Mouse (Mus musculus) heart, embryonic 13.5 days (tissue): Measurements from ENCODE around the gene Muc5b. TPM values are rescaled to one million over a fixed set of nuclear protein-coding genes. Genes with fewer than 3 reads are reported as not detected.

ENCODE experiments used
- ATAC-seq: fragments of 200-750 bp; cut with Nextera tagmentation; 2 replicates; pipeline ENCODE4 v1.8.0; 2017; ENCODE audit warnings: moderate TSS enrichment; ENCODE audit not compliant: insufficient number of reproducible peaks, low FRiP score, low TSS enrichment; ENCODE audit errors: extremely low read depth
- H3K27ac ChIP-seq: fragments of 300-500 bp; sonication (generic); replicated peaks from 2 replicates; pipeline ENCODE4 v1.5.1; 2015; ENCODE audit warnings: moderate library complexity, mild to moderate bottlenecking, inconsistent platforms
- H3K27me3 ChIP-seq: fragments of 300-500 bp; sonication (generic); replicated peaks from 2 replicates; pipeline ENCODE4 v1.6.1; 2015; ENCODE audit warnings: mild to moderate bottlenecking, inconsistent platforms
- H3K36me3 ChIP-seq: fragments of 300-500 bp; sonication (generic); 2 replicates; pipeline ENCODE4 v1.6.1; 2015; ENCODE audit warnings: mild to moderate bottlenecking, inconsistent platforms
- H3K4me1 ChIP-seq: fragments of 300-500 bp; sonication (generic); 2 replicates; pipeline ENCODE4 v1.6.1; 2015; ENCODE audit warnings: inconsistent platforms
- H3K4me2 ChIP-seq: fragments of 300-500 bp; sonication (generic); 2 replicates; pipeline ENCODE4 v1.6.1; 2015; ENCODE audit warnings: inconsistent platforms, mild to moderate bottlenecking, moderate library complexity
- H3K4me3 ChIP-seq: fragments of 300-500 bp; sonication (generic); 2 replicates; pipeline ENCODE4 v1.5.1; 2015; ENCODE audit warnings: moderate library complexity, mild to moderate bottlenecking, inconsistent platforms
- H3K9ac ChIP-seq: fragments of 300-500 bp; sonication (generic); 2 replicates; pipeline ENCODE4 v1.6.1; 2015; ENCODE audit warnings: inconsistent platforms, mild to moderate bottlenecking, moderate library complexity
- H3K9me3 ChIP-seq: fragments of 300-500 bp; sonication (generic); 2 replicates; pipeline ENCODE4 v1.6.1; 2016; ENCODE audit warnings: inconsistent platforms
- WGBS: fragments of 180-500 bp; shearing (Covaris S2); methylation state at CpG from one replicate; pipeline ENCODE4 v1.1.7; 2015; ENCODE audit warnings: mixed read lengths; 5-methylcytosine and 5-hydroxymethylcytosine counted together
- polyA plus RNA-seq: library from polyadenylated mRNA; unstranded; fragments of >200 nt; fragmentation: Nextera tagmentation; extraction: Ambion mirVana; gene quantifications from 2 replicates; pipeline ENCODE4 v1.2.1, GENCODE M21; 2015

The Muc5b gene
- polyA plus RNA-seq, 1 experiment from 2014 or later = 0.05 TPM

DNA sequence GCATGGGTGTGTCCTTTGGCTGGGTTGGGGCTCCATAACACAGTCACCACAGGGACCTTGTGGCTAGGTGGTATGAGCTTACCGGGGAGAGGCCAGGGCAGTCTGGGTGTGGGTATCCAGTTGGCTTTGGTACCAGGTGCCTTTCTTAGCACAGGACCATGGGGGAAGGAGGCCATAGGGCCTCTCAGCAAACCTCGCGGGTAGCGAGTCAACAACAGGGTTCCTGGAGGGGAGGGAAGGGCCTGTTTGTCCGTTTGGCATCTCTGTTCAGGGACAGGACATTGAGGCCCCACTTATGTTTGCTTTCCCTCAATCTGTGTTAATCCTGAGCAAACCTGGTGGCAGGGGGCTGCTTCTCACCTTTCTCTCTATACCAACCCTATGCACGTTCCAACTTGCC lies 15.2 kb upstream of the Muc5b start:
- Histone ChIP-seq H3K9me3 (no peaks in the 10 kb centered on the region), H3K4me3 (no peak overlapping the region), H3K9ac (no peak overlapping the region), H3K27me3 (peaks cover 17% of the 10 kb centered on the region), H3K4me2 (no peak overlapping the region), H3K27ac (no peak overlapping the region), H3K4me1 (no peaks in the 10 kb centered on the region), H3K36me3 (no peaks in the 10 kb centered on the region)
- 81% methylated on average over 6 of the region's 6 CpGs for WGBS
- ATAC-seq = no peak

DNA sequence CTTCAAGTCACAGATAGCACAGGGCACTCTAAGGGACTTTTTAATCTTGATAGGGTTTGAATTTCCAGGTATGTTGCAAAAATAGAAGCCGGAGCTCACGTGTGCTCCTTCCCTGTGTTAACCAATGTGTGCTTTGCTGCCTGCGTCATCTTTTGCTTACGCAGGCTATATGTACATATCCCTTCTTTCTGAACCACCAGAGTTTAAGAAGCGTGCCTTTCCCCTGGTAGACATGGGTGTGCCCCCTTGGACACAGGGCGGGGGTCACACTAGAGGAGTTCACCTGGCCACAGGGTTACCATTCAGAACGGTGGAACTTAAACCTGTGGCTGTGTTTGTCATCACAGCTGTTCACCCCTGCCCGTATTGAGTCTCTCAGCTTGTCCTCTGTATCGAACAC lies 14.5 kb upstream of the Muc5b start:
- Histone ChIP-seq H3K4me3 (no peak overlapping the region), H3K36me3 (no peaks in the 10 kb centered on the region), H3K4me2 (no peak overlapping the region), H3K9me3 (no peaks in the 10 kb centered on the region), H3K4me1 (no peaks in the 10 kb centered on the region), H3K27me3 (peaks cover 17% of the 10 kb centered on the region), H3K9ac (no peak overlapping the region), H3K27ac (no peak overlapping the region)
- no peak for ATAC-seq
- 79% methylated on average over 9 of the region's 9 CpGs for WGBS

DNA sequence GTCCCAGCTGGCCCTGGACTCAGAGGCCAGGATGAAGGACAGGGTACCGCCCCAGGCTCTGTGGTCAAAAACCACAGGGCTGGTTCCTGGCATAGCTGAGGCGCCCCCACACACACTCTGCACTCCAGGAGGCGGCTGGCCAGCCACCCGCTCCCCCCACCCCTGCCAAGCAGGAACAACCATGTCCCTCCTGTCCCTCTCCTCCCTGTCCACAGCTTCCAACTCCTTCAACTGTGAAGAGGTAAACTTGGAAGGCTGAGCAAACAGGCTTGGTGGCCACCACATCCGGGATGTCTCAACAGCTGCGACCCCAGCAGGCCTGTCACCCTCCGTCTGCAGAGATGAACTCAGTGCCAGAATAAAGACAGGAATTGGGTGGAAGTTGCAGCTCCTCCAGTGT lies 2.9 kb upstream of the Muc5b start:
- H3K27ac ChIP-seq = peak overlapping the region; percentile 56
- ATAC-seq = no peak
- WGBS = 69% methylated on average over 7 of the region's 7 CpGs

DNA sequence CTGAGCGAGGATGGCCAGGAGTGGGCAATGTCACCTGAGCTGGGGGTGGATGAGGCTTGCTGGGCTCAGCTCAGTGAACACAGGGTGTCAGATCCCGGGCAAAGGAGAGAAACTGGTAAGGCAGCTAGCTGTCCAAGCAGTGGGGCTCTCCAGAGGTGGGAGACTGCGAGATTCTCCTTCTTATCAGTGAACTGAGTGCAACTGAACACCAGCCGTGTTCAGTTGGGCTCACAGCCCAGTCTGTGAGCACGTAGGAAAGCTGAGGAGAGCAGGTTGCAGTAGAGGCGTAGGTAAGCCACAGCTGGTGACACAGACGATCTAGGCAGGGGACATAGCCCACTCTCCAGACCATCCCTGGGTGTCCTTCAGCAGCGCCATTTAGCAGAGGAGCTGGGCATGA lies 2.4 kb upstream of the Muc5b start:
- 0 out of 2 replicates have a peak overlapping the region, but pooled peaks have one; percentile 33 for H3K9ac ChIP-seq
- WGBS = 37% methylated on average over 8 of the region's 8 CpGs
- H3K27ac ChIP-seq = peak overlapping the region; percentile 56
- H3K4me3 ChIP-seq = no peak overlapping the region
- no peak overlapping the region for H3K4me2 ChIP-seq
- peaks cover 9% of the 10 kb centered on the region for H3K27me3 ChIP-seq
- H3K9me3 ChIP-seq = no peaks in the 10 kb centered on the region
- H3K4me1 ChIP-seq = peaks cover 46% of the 10 kb centered on the region
- H3K36me3 ChIP-seq = no peaks in the 10 kb centered on the region
- ATAC-seq = no peak

More for the DNA sequence above, 2.9 kb upstream of the Muc5b start:
- H3K4me1 ChIP-seq = peaks cover 42% of the 10 kb centered on the region
- no peak overlapping the region for H3K4me3 ChIP-seq
- H3K4me2 ChIP-seq = no peak overlapping the region
- 0 out of 2 replicates have a peak overlapping the region, but pooled peaks have one; percentile 33 for H3K9ac ChIP-seq
- peaks cover 9% of the 10 kb centered on the region for H3K27me3 ChIP-seq
- H3K9me3 ChIP-seq = no peaks in the 10 kb centered on the region
- H3K36me3 ChIP-seq = no peaks in the 10 kb centered on the region

DNA sequence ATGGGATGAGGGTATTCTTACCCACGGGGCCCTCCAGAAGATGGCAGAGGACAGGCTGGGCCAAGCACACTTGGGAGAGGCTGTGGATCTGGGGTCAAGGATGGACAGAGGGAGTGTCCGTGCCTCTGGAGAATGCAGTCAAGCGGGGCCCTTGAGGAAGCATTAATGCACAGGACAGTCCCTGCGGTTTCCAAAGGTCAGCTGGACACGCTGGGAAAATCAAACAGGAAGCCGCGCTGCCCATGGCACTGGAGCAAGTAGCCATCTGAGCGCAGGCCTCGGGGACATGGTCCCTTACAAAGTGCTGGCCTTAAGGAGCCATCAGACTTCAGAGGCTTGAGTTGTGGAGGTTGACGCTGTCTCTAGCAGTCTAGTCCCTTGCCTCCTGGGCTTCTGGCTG lies 1.5 kb downstream of the Muc5b start:
- Histone ChIP-seq H3K4me3 (no peak overlapping the region), H3K9ac (no peak overlapping the region), H3K4me2 (no peak overlapping the region), H3K4me1 (peaks cover 46% of the 10 kb centered on the region), H3K9me3 (no peaks in the 10 kb centered on the region), H3K27me3 (peaks cover 30% of the 10 kb centered on the region), H3K36me3 (no peaks in the 10 kb centered on the region), H3K27ac (no peak overlapping the region)
- 79% methylated on average over 10 of the region's 10 CpGs for WGBS
- no peak for ATAC-seq

DNA sequence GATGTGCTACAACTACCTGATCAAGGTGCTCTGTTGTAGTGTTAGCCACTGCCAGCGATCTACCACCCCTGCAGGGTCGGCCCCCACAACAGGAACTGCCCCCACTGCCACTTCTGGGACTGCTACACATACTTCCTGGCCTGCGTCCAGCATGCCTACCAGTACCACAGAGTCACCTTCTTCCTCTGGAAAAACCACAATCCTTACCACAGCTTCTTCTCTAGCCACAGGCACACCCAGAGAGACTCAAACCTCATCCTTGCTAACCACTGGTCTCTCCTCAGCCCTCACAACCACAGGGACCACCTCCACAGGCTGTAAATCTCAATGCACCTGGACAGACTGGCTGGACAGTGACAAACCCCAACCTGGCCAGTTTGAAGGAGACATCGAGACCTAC lies 22.2 kb downstream of the Muc5b start:
- H3K4me3 ChIP-seq = no peak overlapping the region
- no peak overlapping the region for H3K9ac ChIP-seq
- no peaks in the 10 kb centered on the region for H3K9me3 ChIP-seq
- ATAC-seq = no peak
- no peak overlapping the region for H3K27ac ChIP-seq
- H3K4me1 ChIP-seq = no peaks in the 10 kb centered on the region
- H3K36me3 ChIP-seq = no peaks in the 10 kb centered on the region
- WGBS = 81% methylated on average over 4 of the region's 4 CpGs
- no peak overlapping the region for H3K4me2 ChIP-seq
- H3K27me3 ChIP-seq = no peaks in the 10 kb centered on the region

DNA sequence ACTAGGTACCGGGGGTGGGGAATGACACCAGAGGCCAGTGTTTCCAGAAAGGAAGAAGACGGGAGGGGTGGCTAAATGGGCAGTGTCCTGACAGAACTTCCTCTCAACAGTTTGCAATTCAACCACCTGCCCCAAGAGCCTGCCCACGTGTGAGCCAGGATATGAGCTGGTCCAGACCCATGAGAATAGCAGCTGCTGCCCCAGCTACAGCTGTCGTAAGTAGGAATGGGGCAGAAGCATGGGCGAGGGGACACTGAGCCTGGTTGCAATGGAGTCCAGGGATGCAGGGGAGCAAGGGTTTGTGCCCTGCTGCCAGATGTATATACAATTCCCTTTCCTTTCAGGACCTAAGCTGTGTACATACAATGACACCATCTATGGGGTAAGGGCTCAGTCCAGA lies 30.8 kb downstream of the Muc5b start:
- H3K4me2 ChIP-seq = no peak overlapping the region
- no peak for ATAC-seq
- no peak overlapping the region for H3K9ac ChIP-seq
- no peak overlapping the region for H3K27ac ChIP-seq
- peaks cover 29% of the 10 kb centered on the region for H3K36me3 ChIP-seq
- no peaks in the 10 kb centered on the region for H3K27me3 ChIP-seq
- WGBS = 67% methylated on average over 5 of the region's 5 CpGs
- H3K9me3 ChIP-seq = no peaks in the 10 kb centered on the region
- H3K4me3 ChIP-seq = no peak overlapping the region
- no peaks in the 10 kb centered on the region for H3K4me1 ChIP-seq

DNA sequence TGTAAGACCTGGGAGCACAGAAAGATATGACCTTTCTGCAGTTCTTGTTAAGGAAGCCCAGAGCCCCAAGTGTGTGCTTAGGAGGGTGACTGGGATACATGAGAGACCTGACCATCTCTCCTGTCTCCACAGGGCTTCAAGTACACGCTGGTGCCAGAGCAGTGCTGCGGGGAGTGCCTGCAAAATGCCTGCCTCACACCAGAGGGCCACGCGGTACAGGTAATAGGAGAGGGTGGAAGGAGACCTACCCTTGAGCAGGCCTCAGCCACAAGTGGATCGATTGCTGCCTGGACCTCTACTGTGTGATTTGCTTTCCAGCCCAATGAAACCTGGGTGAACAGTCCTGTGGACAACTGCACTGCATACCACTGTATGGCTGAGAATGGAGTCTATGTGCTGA lies 31.7 kb downstream of the Muc5b start:
- no peak overlapping the region for H3K27ac ChIP-seq
- no peaks in the 10 kb centered on the region for H3K4me1 ChIP-seq
- no peak overlapping the region for H3K9ac ChIP-seq
- H3K9me3 ChIP-seq = no peaks in the 10 kb centered on the region
- H3K36me3 ChIP-seq = peaks cover 36% of the 10 kb centered on the region
- ATAC-seq = no peak
- no peak overlapping the region for H3K4me2 ChIP-seq
- 73% methylated on average over 5 of the region's 5 CpGs for WGBS
- no peaks in the 10 kb centered on the region for H3K27me3 ChIP-seq
- no peak overlapping the region for H3K4me3 ChIP-seq

DNA sequence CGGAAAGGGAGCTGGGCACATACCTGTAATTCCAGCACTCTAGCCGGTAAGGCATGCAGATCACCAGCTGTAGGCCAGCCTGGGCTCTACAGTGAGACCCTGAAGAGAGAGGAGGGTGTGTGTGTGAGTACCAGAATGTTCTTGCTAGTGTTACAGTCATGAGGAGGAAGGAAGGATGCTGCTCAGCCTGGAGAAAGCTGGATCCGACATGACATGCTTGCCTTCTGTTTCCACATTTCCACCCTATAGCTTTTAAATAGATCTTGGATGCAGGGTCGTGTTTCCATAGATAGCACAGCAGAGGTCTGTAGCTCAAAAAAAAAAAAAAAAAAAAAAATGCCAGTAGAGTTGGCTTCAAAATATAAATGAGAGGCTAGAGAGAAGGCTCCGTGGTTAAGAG lies 36.0 kb downstream of the Muc5b start:
- WGBS = 64% methylated on average over 5 of the region's 5 CpGs

DNA sequence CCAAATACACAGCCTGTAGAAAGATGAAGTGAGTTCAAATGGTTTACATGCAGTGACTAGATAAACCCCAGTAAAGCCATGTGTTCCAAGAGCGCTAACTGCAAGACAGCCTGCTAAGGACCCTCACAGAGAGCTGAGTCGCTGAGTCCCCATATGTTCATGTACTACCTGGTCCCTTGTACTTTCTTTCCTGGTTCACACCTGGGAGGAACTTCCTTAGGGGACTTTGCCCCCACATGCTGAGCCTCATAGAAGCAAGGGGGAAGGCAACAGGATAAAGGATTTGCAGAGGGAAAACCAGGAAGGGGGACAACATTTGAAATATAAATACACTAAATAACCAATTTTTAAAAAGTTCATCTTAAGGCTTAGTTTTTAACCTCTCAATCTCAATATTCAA lies 39.9 kb downstream of the Muc5b start:
- no peak overlapping the region for H3K27ac ChIP-seq
- peaks cover 74% of the 10 kb centered on the region for H3K36me3 ChIP-seq
- no peaks in the 10 kb centered on the region for H3K9me3 ChIP-seq
- no peak overlapping the region for H3K4me2 ChIP-seq
- H3K4me1 ChIP-seq = peaks cover 13% of the 10 kb centered on the region
- H3K4me3 ChIP-seq = no peak overlapping the region
- H3K9ac ChIP-seq = no peak overlapping the region
- WGBS = 84% methylated on average over 2 of the region's 2 CpGs
- no peaks in the 10 kb centered on the region for H3K27me3 ChIP-seq
- ATAC-seq = no peak

More for the DNA sequence above, 36.0 kb downstream of the Muc5b start:
- Histone ChIP-seq H3K4me1 (no peaks in the 10 kb centered on the region), H3K27ac (no peak overlapping the region), H3K9ac (no peak overlapping the region), H3K36me3 (peaks cover 59% of the 10 kb centered on the region), H3K27me3 (no peaks in the 10 kb centered on the region), H3K9me3 (no peaks in the 10 kb centered on the region), H3K4me3 (no peak overlapping the region), H3K4me2 (no peak overlapping the region)
- no peak for ATAC-seq

DNA sequence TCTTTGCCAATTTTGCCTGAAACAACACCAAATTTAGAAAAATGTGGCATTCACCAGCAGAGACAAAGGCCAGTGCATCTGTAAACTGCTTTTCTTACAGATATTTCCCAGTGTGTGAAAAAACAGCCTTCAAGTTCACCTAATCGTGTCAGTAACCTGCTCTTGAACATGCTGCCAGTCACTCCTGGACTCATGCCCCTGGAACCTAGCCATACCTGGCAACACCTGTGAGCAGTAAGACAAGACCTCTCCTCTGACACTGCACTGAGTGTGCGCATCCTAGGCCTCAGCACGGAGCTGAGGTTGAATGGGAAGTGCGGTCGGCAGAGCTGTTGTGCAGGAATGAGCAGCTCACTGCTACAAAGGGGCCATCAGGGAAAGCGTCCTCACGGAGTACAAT lies 53.3 kb downstream of the Muc5b start:
- no peak overlapping the region for H3K4me2 ChIP-seq
- H3K27me3 ChIP-seq = no peaks in the 10 kb centered on the region
- H3K4me1 ChIP-seq = peaks cover 35% of the 10 kb centered on the region
- H3K27ac ChIP-seq = no peak overlapping the region
- ATAC-seq = no peak
- H3K9me3 ChIP-seq = no peaks in the 10 kb centered on the region
- no peak overlapping the region for H3K4me3 ChIP-seq
- peaks cover 67% of the 10 kb centered on the region for H3K36me3 ChIP-seq
- WGBS = 91% methylated on average over 7 of the region's 7 CpGs
- no peak overlapping the region for H3K9ac ChIP-seq

DNA sequence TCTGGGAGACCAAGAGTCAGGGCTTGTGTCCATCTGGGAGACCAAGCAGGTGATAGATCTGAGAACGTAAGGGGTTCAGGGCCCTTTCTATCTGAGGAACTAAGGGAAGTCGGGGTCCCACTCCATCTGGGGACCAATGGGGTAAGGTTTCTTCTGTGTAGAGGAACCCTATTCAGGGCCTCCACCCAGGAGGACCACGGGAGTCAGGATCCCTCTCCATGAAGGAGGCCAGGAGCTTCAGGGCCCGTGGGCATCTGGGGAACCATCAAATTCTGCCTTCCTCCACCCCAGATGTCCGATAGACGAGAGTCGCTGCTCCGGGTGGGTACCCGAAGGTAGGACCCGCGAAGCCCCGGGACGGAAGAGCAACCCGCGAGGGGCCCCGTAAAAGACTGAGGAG lies 63.0 kb downstream of the Muc5b start:
- Histone ChIP-seq H3K27me3 (peaks cover 36% of the 10 kb centered on the region), H3K36me3 (no peaks in the 10 kb centered on the region), H3K9me3 (peaks cover 4% of the 10 kb centered on the region; the same call in 1 of the 2 replicates), H3K9ac (peak overlapping the region; percentile 98), H3K4me3 (peak overlapping the region; percentile 93), H3K4me2 (peak overlapping the region; percentile 96), H3K4me1 (peaks cover 39% of the 10 kb centered on the region), H3K27ac (peak overlapping the region; percentile 66; the same call in 1 of the 2 replicates)
- ATAC-seq = peak; percentile 8; the same call in 1 of the 2 replicates
- WGBS = 1% methylated on average over 16 of the region's 16 CpGs
